In the genomic region with DNA sequence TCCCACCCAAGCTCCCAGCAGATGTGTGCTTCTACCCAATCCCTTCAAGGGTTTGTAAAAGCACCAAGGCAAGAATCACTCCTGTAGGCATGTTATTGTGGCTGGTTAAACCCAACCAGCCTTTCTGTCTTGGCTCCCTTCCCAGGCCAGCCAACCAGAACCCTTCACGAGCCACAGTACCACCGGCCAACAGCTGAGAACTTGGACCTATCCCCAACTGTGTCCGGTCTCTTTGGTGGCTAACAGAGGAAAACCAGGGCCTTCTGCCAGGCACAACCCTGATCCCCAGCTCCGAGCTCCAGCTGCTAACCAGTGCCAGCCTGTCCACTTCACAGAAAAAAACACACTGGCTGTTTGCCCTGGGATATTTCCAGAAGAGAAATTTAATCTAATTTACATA, we compare ENCODE assay signal across 8 mouse cellular contexts. TPM values are rescaled to one million over a fixed set of nuclear protein-coding genes. Genes with fewer than 3 reads are reported as not detected.
A peak's percentile ranks its signal among the peaks of the same experiment; 100 is the strongest.
DNase-seq lines count a peak whose midpoint lies in the region; ATAC-seq and TF ChIP-seq lines count a peak whose summit lies in the region.

No protein-coding gene starts in this region.

- no peaks in the 10 kb centered on the region for H3K27me3 ChIP-seq in forebrain, embryonic 13.5 days
- no peaks in the 10 kb centered on the region for H3K27me3 ChIP-seq in forebrain, embryonic 11.5 days (ENCODE audit: control insufficient read depth, insufficient read depth, low read length)

- 65% methylated on average over 4 of the region's 4 CpGs for WGBS in forebrain, embryonic 13.5 days
- 89% methylated on average over 4 of the region's 4 CpGs for WGBS in forebrain, embryonic 11.5 days

- H3K9me3 ChIP-seq in forebrain, embryonic 13.5 days (replicated peaks) = no peaks in the 10 kb centered on the region
- no peaks in the 10 kb centered on the region for H3K9me3 ChIP-seq in forebrain, embryonic 11.5 days (ENCODE audit: control insufficient read depth, low read length)

- TF ChIP-seq CTCF in left cerebral cortex, adult 2 months (IDR thresholded peaks at IDR 0.05) = no peak

- no peak for DNase-seq in forebrain, embryonic 11.5 days (ENCODE audit: low spot score)
- peak; percentile 80 for DNase-seq in right cerebral cortex, adult 18-20 months
- DNase-seq in right cerebral cortex, postnatal 14 days = no peak
- DNase-seq in heart, postnatal 10 days = peak; percentile 78 to 84
- DNase-seq in left cerebral cortex, adult 2 months (ENCODE audit: extremely low spot score in 1 of 2, low spot score in 2 of 2) = peak; percentile 41 to 66
- no peak for DNase-seq in spleen, postnatal 10 days (ENCODE audit: low spot score in 2 of 2)

- no peak overlapping the region for H3K4me2 ChIP-seq in forebrain, embryonic 13.5 days
- H3K4me2 ChIP-seq in forebrain, embryonic 11.5 days (ENCODE audit: low read depth, low read length, severe bottlenecking) = no peak overlapping the region

- no peak overlapping the region for H3K9ac ChIP-seq in forebrain, embryonic 13.5 days
- H3K9ac ChIP-seq in forebrain, embryonic 11.5 days (ENCODE audit: low read length) = no peak overlapping the region

- ATAC-seq in forebrain, embryonic 13.5 days = no peak
- no peak for ATAC-seq in forebrain, embryonic 11.5 days (replicated peaks; ENCODE audit: low FRiP score)
- no peak for ATAC-seq in megakaryocyte-erythroid progenitor cell, adult 5-6 weeks (replicated peaks; ENCODE audit: low FRiP score, low TSS enrichment, poor library complexity, severe bottlenecking)

- H3K4me3 ChIP-seq in forebrain, embryonic 13.5 days = no peak overlapping the region
- H3K4me3 ChIP-seq in forebrain, embryonic 11.5 days (ENCODE audit: low read depth, low read length) = no peak overlapping the region
- no peak overlapping the region for H3K4me3 ChIP-seq in left cerebral cortex, adult 2 months

- H3K4me1 ChIP-seq in forebrain, embryonic 13.5 days = peaks cover 24% of the 10 kb centered on the region
- no peaks in the 10 kb centered on the region; the same call in 1 of the 2 replicates for H3K4me1 ChIP-seq in forebrain, embryonic 11.5 days (replicated peaks; ENCODE audit: control insufficient read depth, insufficient read depth, low read length)

- H3K36me3 ChIP-seq in forebrain, embryonic 13.5 days (ENCODE audit: poor library complexity, severe bottlenecking) = peaks cover 53% of the 10 kb centered on the region
- H3K36me3 ChIP-seq in forebrain, embryonic 11.5 days (ENCODE audit: control insufficient read depth, insufficient read depth, low read length) = peaks cover 30% of the 10 kb centered on the region

- 0 out of 2 replicates have a peak overlapping the region, but pooled peaks have one; percentile 11 for H3K27ac ChIP-seq in forebrain, embryonic 13.5 days
- no peak overlapping the region for H3K27ac ChIP-seq in forebrain, embryonic 11.5 days (ENCODE audit: low read depth, low read length)
- H3K27ac ChIP-seq in left cerebral cortex, adult 2 months = peak overlapping the region; percentile 32; the same call in 1 of the 2 replicates

- intact Hi-C loops in heart, postnatal 10 days (cut with DNase I) = no loop called here
- intact Hi-C loops in left cerebral cortex, adult 2 months (cut with DNase I) = no loop called here

RNA-seq across cellular contexts. Expression of gene Akap8l, which starts 3.3 kb away (rescaled TPM):
- 113 and 119 TPM in 2 replicates for polyA plus RNA-seq in forebrain, embryonic 13.5 days (2015; fragmentation: Nextera tagmentation; extraction: Ambion mirVana)
- polyA plus RNA-seq in forebrain, embryonic 11.5 days (2014; fragmentation: Nextera tagmentation; extraction: Ambion mirVana) = 81.4 and 82.2 TPM in 2 replicates
- 10 to 100 TPM; 46.6 to 51.8 TPM for total RNA-seq in heart, postnatal 10 days (2021)
- total RNA-seq in left cerebral cortex, adult 2 months (2021) = 100 to 1,000 TPM; 230 to 236 TPM
- 87.7 and 107 TPM in 2 replicates for total RNA-seq in megakaryocyte-erythroid progenitor cell, adult 5-6 weeks (2014; fragmentation: Nextera tagmentation)
- total RNA-seq in megakaryocyte-erythroid progenitor cell, adult 5-6 weeks (2017) = 154 and 167 TPM in 2 replicates

RNA-seq across cellular contexts. Expression of gene Akap8, which starts 32.7 kb away (rescaled TPM):
- polyA plus RNA-seq in forebrain, embryonic 13.5 days (2015; fragmentation: Nextera tagmentation; extraction: Ambion mirVana) = 112 and 114 TPM in 2 replicates
- polyA plus RNA-seq in forebrain, embryonic 11.5 days (2014; fragmentation: Nextera tagmentation; extraction: Ambion mirVana) = 70.5 and 78.4 TPM in 2 replicates
- total RNA-seq in heart, postnatal 10 days (2021) = 10 to 100 TPM; 62.0 to 72.8 TPM
- 100 to 1,000 TPM in 1 of 2 experiments, 10 to 100 TPM in 1; 99.6 to 110 TPM for total RNA-seq in left cerebral cortex, adult 2 months (2021)
- total RNA-seq in megakaryocyte-erythroid progenitor cell, adult 5-6 weeks (2014; fragmentation: Nextera tagmentation) = 124 and 135 TPM in 2 replicates
- total RNA-seq in megakaryocyte-erythroid progenitor cell, adult 5-6 weeks (2017) = 208 and 214 TPM in 2 replicates

RNA-seq across cellular contexts. Expression of gene Wiz, which starts 35.5 kb away (rescaled TPM):
- 26.6 and 27.7 TPM in 2 replicates for polyA plus RNA-seq in forebrain, embryonic 13.5 days (2015; fragmentation: Nextera tagmentation; extraction: Ambion mirVana)
- 55.2 and 56.2 TPM in 2 replicates for polyA plus RNA-seq in forebrain, embryonic 11.5 days (2014; fragmentation: Nextera tagmentation; extraction: Ambion mirVana)
- total RNA-seq in heart, postnatal 10 days (2021) = 10 to 100 TPM; 29.5 to 30.7 TPM
- 10 to 100 TPM; 45.9 to 48.4 TPM for total RNA-seq in left cerebral cortex, adult 2 months (2021)
- 53.4 and 63.4 TPM in 2 replicates for total RNA-seq in megakaryocyte-erythroid progenitor cell, adult 5-6 weeks (2014; fragmentation: Nextera tagmentation)
- total RNA-seq in megakaryocyte-erythroid progenitor cell, adult 5-6 weeks (2017) = 6.1 and 6.9 TPM in 2 replicates

RNA-seq across cellular contexts. Expression of gene Rasal3, which starts 49.7 kb away (rescaled TPM):
- 0.26 and 0.32 TPM in 2 replicates for polyA plus RNA-seq in forebrain, embryonic 13.5 days (2015; fragmentation: Nextera tagmentation; extraction: Ambion mirVana)
- polyA plus RNA-seq in forebrain, embryonic 11.5 days (2014; fragmentation: Nextera tagmentation; extraction: Ambion mirVana) = 0.21 and 0.47 TPM in 2 replicates
- 1 to 10 TPM in 1 of 2 experiments, under 1 TPM in 1; 0.55 to 1.3 TPM for total RNA-seq in heart, postnatal 10 days (2021)
- 1 to 10 TPM; 3.8 to 5.2 TPM for total RNA-seq in left cerebral cortex, adult 2 months (2021)
- total RNA-seq in megakaryocyte-erythroid progenitor cell, adult 5-6 weeks (2014; fragmentation: Nextera tagmentation) = 49.4 and 57.4 TPM in 2 replicates
- total RNA-seq in megakaryocyte-erythroid progenitor cell, adult 5-6 weeks (2017) = 19.9 and 20.8 TPM in 2 replicates

Comparison
In these comparisons a context has a peak if more than half of its experiments do, and no peak if none do; other contexts are left out.
1. DNase-seq: peak in right cerebral cortex, adult 18-20 months (single experiment), heart, postnatal 10 days (2 of 2) and left cerebral cortex, adult 2 months (2 of 2); none in forebrain, embryonic 11.5 days (single experiment), right cerebral cortex, postnatal 14 days (single experiment) and spleen, postnatal 10 days (0 of 2).